Mouse (Mus musculus) urinary bladder, postnatal 25 days (tissue): ENCODE measurements around the gene Gm28372.

ENCODE experiments used
- DNase-seq: peaks from one replicate; pipeline ENCODE4 v3.0.0; 2022; ENCODE audit warnings: low spot score

Gm28372 gene

DNA sequence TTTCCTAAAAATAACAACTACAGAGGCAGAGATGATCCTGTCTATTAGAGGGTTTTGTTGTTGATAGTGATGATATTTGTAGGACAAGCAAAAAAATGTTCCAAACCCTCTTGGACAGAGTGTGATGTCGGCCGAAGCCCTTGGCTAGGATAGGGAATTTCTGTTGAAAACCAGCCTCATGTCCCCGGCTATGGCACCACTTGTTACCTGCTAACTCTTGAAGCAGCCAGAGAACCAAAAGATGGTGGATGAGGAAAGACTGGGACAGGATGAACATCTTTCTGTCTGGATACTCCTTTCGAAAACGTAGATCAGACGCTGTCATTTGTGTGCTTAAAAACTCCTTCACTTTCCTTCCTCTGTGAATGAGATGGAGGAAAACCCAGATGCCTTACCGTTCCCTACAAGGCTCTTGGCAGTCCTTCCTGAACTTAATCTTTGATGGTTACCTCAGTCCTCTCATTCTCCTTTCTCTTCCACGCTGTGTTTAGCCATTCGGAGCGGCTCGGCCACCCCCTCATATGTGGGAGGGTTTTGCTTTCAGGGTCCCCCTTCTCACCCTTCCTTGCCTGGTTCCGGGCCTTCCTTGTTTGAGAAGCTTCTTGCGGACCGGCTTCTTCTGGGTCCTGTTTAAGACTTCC lies 46.2 kb downstream of the Gm28372 start:
- DNase-seq = no peak

DNA sequence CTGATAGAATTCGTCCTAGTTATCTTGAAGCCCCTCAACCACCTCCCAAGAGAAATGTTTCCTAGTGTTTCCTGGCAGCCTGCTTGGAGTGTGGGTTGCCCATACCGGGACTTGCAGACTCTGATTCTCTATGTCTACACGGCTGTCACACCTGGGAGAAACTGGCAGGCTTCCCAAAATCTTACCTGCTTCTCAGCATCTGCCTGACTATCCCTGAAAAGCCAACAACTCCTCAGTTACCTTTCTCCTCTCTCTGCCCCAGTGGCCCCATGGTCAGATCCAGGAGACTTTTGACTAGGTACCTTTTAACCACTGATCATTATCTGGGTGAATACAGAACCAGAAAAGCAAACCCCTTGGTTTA lies 46.7 kb downstream of the Gm28372 start:
- DNase-seq = no peak

DNA sequence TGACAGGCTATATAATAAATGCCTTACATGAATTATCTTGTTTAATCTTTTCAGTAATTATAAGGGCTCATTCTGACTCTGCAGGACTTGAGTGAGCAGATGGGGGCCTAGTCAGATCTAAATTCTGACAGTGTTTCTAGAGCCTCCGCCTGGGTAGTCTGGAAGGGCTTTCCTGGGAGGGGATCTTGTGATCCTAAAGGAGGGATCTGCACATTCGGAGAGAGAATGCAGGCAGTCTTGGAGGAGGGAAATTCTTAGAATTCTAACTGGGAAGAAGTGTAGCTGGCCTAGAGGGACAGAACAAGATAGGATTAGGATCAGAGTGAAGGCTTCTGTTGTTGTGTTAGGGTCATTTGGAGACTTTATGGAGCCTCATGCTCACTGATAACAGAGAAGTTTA lies 47.2 kb downstream of the Gm28372 start:
- DNase-seq = no peak

DNA sequence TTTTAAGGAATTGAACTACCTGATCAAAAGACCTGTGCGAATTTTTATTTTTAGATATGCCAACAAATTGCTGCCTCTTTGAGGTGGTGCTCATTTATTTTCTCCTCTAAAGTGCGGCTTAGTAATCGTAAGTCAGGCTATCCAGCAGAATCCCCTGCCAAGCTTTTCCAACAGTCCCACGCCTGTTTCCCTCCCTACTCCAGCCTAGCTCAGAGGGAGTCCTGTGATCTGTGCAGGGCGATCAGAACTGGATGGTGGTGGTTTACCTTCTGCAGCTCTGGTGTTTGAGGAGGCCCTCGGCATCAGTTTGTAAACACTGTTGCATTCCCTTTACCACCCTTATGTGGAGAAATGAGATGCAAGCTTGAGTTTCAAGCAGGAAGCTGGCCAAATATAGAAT lies 48.4 kb downstream of the Gm28372 start:
- DNase-seq = no peak

DNA sequence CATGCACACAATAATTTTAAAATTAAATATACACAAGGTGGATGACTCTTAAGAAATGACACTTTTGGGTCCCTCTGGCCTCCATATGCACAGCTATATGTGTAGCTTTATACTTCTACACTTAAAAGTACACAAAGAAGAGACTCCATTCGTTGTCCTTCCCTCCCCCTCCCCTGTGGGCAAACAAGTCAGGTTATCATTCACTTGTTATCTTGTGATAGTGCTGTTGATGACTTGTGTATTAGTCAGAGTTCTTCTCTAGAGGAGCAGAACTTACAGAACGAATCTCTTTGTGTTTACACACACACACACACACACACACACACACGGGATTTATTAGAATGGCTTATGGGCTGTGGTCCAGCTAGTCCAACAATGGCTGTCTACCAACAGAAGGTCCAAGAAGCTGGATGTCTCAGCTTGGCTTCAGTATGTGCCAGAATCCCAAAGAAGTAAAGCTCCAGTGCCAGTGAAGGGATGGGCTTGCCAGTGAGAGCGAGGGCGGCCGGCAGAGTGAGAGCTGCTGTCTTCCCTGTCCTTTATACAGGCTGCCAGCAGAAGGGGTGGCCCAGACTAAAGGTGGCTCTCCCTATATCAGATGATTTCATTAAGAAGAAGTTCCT lies 49.8 kb downstream of the Gm28372 start:
- DNase-seq = no peak
